Mouse (Mus musculus) liver, embryonic 13.5 days (tissue): ENCODE results near the gene Mfap3. TPM values are rescaled to one million over a fixed set of nuclear protein-coding genes. Genes with fewer than 3 reads are reported as not detected.

Experiments
- ATAC-seq: fragments of 200-750 bp; cut with Nextera tagmentation; 2 replicates; pipeline ENCODE4 v1.8.0; 2017; ENCODE audit warnings: low read depth, mild to moderate bottlenecking, moderate number of reproducible peaks, moderate library complexity
- DNase-seq: peaks from one replicate; pipeline ENCODE4 v3.0.0; 2022
- H3K27ac ChIP-seq: fragments of 300-500 bp; sonication (generic); 2 replicates; pipeline ENCODE4 v1.5.1; 2015; ENCODE audit warnings: moderate library complexity, mild to moderate bottlenecking, inconsistent platforms
- H3K27me3 ChIP-seq: fragments of 300-500 bp; sonication (generic); 2 replicates; pipeline ENCODE4 v1.6.1; 2015; ENCODE audit warnings: mild to moderate bottlenecking, inconsistent platforms
- H3K36me3 ChIP-seq: fragments of 300-500 bp; sonication (generic); 2 replicates; pipeline ENCODE4 v1.6.1; 2015; ENCODE audit warnings: mild to moderate bottlenecking, inconsistent platforms
- H3K4me1 ChIP-seq: fragments of 300-500 bp; sonication (generic); replicated peaks from 2 replicates; pipeline ENCODE4 v1.6.1; 2015; ENCODE audit warnings: inconsistent platforms
- H3K4me2 ChIP-seq: fragments of 300-500 bp; sonication (generic); 2 replicates; pipeline ENCODE4 v1.6.1; 2015; ENCODE audit warnings: inconsistent platforms, mild to moderate bottlenecking, moderate library complexity
- H3K4me3 ChIP-seq: fragments of 300-500 bp; sonication (generic); replicated peaks from 2 replicates; pipeline ENCODE4 v1.5.1; 2015; ENCODE audit warnings: mild to moderate bottlenecking, inconsistent platforms
- H3K9ac ChIP-seq: fragments of 300-500 bp; sonication (generic); 2 replicates; pipeline ENCODE4 v1.6.1; 2015; ENCODE audit warnings: mild to moderate bottlenecking, inconsistent platforms
- H3K9me3 ChIP-seq: fragments of 300-500 bp; sonication (generic); replicated peaks from 2 replicates; pipeline ENCODE4 v1.6.1; 2016; ENCODE audit warnings: inconsistent platforms
- WGBS: fragments of 180-500 bp; shearing (Covaris S2); methylation state at CpG from one replicate; pipeline ENCODE4 v1.1.7; 2015; ENCODE audit not compliant: insufficient replicate concordance; 5-methylcytosine and 5-hydroxymethylcytosine counted together
- polyA plus RNA-seq: library from polyadenylated mRNA; unstranded; fragments of >200 nt; fragmentation: Nextera tagmentation; extraction: Ambion mirVana; gene quantifications from 2 replicates; pipeline ENCODE4 v1.2.1, GENCODE M21; 2015

Gene Mfap3
- 13.2 and 17.6 TPM in 2 replicates for polyA plus RNA-seq

GRCm38 (mm10) chr11:57518091-57518750 lies at the start of gene Mfap3, which contains the start of gene Fam114a2:
Gene Mfap3, plus strand, starts transcription at chr11:57518664.
Gene Fam114a2, minus strand, starts transcription at chr11:57518617.
- H3K4me1 ChIP-seq = peaks cover 24% of the 10 kb centered on the region
- peak within 1 kb of the TSS; percentile 80 for H3K4me2 ChIP-seq
- ATAC-seq = peak; percentile 96
- H3K27me3 ChIP-seq = no peaks in the 10 kb centered on the region
- H3K4me3 ChIP-seq = peak within 1 kb of the TSS; percentile 95
- H3K9ac ChIP-seq = peak within 1 kb of the TSS; percentile 90
- H3K36me3 ChIP-seq = peaks cover 4% of the 10 kb centered on the region; the same call in 1 of the 2 replicates
- WGBS = under 1% methylated on average over 56 of the region's 59 CpGs
- H3K27ac ChIP-seq = peak within 1 kb of the TSS; percentile 72
- DNase-seq = peak; percentile 89
- H3K9me3 ChIP-seq = no peaks in the 10 kb centered on the region

DNA sequence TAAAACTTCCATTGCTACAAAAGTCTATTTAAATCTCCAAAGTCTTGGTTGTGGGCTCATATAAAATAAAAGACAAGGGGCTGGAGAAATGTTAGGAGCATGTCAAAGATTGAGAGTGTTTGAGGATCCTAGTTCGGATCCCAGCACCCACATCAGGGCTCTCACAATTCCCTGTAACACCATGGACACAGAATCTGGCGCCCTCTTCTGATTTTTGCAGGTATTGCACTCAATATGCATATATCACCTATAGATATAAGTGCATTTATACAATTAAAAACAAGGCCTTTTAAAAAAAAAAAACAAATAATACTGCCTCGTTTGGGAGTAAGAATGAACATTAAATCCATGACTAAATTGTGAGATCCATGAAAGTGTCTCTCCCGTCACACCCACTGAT lies 49.8 kb upstream of the Mfap3 start:
- no peak for ATAC-seq
- Histone ChIP-seq H3K27me3 (no peaks in the 10 kb centered on the region), H3K4me2 (no peak overlapping the region), H3K9ac (no peak overlapping the region), H3K36me3 (no peaks in the 10 kb centered on the region), H3K4me3 (no peak overlapping the region), H3K4me1 (0 out of 2 replicates have a peak, but pooled peaks cover 4% of the 10 kb centered on the region), H3K9me3 (no peaks in the 10 kb centered on the region), H3K27ac (no peak overlapping the region)
- DNase-seq = no peak
- WGBS = 50% methylated on average over 4 of the region's 4 CpGs

DNA sequence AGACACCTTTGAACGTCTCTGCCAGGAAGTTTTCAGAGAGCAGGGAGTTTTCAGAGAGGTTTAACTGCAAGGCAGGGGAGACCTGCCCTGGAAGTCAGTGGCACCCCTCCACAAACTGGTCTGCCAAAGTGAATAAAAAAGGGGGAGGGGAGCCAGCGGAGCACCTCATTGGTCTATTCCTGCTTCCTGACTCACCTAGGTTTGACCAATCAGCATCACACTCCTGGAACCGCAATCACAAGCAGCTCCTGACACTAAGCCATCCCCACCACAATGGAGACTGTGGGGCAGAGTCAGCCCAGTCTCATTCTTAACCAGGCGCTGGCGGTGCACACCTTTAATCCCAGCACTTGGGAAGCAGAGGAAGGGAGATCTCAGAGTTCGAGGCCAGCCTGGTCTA lies 48.4 kb upstream of the Mfap3 start:
- Histone ChIP-seq H3K27me3 (no peaks in the 10 kb centered on the region), H3K36me3 (no peaks in the 10 kb centered on the region), H3K9me3 (no peaks in the 10 kb centered on the region), H3K9ac (no peak overlapping the region), H3K4me1 (0 out of 2 replicates have a peak, but pooled peaks cover 4% of the 10 kb centered on the region), H3K4me2 (no peak overlapping the region), H3K27ac (no peak overlapping the region), H3K4me3 (no peak overlapping the region)
- ATAC-seq (no peak), DNase-seq (no peak)
- 36% methylated on average over 6 of the region's 6 CpGs for WGBS

DNA sequence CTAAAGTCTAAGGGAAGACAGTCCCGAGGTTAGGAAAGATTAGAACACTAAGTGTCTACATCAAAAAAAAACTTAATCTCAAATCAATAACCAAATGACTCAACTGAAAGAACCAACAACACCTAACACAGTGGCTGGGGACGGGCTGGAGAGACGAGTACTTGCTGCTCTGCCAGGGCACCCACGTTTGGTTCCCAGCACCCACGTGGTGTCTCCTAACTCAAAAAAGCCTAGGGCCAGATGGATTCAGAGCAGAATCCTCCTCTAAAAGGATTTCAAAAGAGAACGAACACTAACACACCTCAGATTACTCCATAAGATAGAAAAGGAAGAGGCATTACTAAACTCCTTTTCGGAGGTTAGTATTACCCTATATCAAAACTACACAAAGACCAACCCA lies 47.5 kb upstream of the Mfap3 start:
- 0 out of 2 replicates have a peak, but pooled peaks cover 4% of the 10 kb centered on the region for H3K4me1 ChIP-seq
- ATAC-seq (no peak), DNase-seq (no peak)
- no peaks in the 10 kb centered on the region for H3K27me3 ChIP-seq
- H3K4me3 ChIP-seq = no peak overlapping the region
- no peak overlapping the region for H3K27ac ChIP-seq
- H3K4me2 ChIP-seq = no peak overlapping the region
- H3K9ac ChIP-seq = no peak overlapping the region
- H3K36me3 ChIP-seq = no peaks in the 10 kb centered on the region
- no peaks in the 10 kb centered on the region for H3K9me3 ChIP-seq
- 60% methylated on average over 7 of the region's 7 CpGs for WGBS

GRCm38 (mm10) chr11:57474296-57474941 lies 44.0 kb upstream of the Mfap3 start:
- DNase-seq = no peak
- H3K36me3 ChIP-seq = no peaks in the 10 kb centered on the region
- no peak overlapping the region for H3K9ac ChIP-seq
- no peaks in the 10 kb centered on the region for H3K9me3 ChIP-seq
- no peak overlapping the region for H3K27ac ChIP-seq
- no peak overlapping the region for H3K4me2 ChIP-seq
- 58% methylated on average over 6 of the region's 6 CpGs for WGBS
- no peak for ATAC-seq
- H3K4me1 ChIP-seq = no peaks in the 10 kb centered on the region
- H3K27me3 ChIP-seq = no peaks in the 10 kb centered on the region
- H3K4me3 ChIP-seq = no peak overlapping the region

- Histone ChIP-seq H3K9me3 (no peaks in the 10 kb centered on the region), H3K4me2 (no peak overlapping the region), H3K4me1 (no peaks in the 10 kb centered on the region), H3K9ac (no peak overlapping the region), H3K27ac (no peak overlapping the region), H3K27me3 (no peaks in the 10 kb centered on the region), H3K36me3 (no peaks in the 10 kb centered on the region), H3K4me3 (no peak overlapping the region)
- ATAC-seq (no peak), DNase-seq (no peak)
- WGBS = 36% methylated on average over 6 of the region's 6 CpGs
These were observed 43.3 kb upstream of the Mfap3 start for GRCm38 (mm10) chr11:57475119-57475518.

DNA sequence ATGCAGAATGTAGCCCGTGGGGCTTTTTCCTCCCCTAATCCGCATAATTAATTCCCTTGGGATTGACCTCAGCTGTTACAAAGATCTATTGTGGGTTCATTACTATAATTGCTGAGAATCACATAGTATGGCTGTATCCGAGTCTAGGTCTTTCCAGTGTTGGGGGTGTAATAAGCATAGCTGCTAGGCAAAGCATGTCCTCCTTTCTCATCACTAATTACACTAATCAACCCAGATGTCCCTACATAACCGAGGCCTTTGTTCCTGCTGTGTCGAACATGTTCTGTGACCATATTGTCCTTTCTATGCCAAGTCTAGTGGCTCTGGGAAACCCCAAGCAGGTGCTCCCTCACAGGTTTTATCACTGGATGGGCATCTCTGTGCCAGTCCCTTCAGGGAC lies 40.4 kb upstream of the Mfap3 start:
- 77% methylated on average over 5 of the region's 5 CpGs for WGBS
- Histone ChIP-seq H3K27me3 (no peaks in the 10 kb centered on the region), H3K9ac (no peak overlapping the region), H3K27ac (no peak overlapping the region), H3K4me2 (no peak overlapping the region), H3K4me3 (no peak overlapping the region), H3K4me1 (no peaks in the 10 kb centered on the region), H3K9me3 (no peaks in the 10 kb centered on the region), H3K36me3 (peaks cover 19% of the 10 kb centered on the region)
- ATAC-seq (no peak), DNase-seq (no peak)

- Histone ChIP-seq H3K27ac (no peak overlapping the region), H3K36me3 (peaks cover 73% of the 10 kb centered on the region), H3K9me3 (no peaks in the 10 kb centered on the region), H3K27me3 (no peaks in the 10 kb centered on the region), H3K4me1 (0 out of 2 replicates have a peak, but pooled peaks cover 3% of the 10 kb centered on the region), H3K9ac (no peak overlapping the region), H3K4me3 (no peak overlapping the region), H3K4me2 (no peak overlapping the region)
- ATAC-seq (no peak), DNase-seq (no peak)
- 77% methylated on average over 5 of the region's 5 CpGs for WGBS
These were observed 30.0 kb upstream of the Mfap3 start for GRCm38 (mm10) chr11:57488436-57488835.

DNA sequence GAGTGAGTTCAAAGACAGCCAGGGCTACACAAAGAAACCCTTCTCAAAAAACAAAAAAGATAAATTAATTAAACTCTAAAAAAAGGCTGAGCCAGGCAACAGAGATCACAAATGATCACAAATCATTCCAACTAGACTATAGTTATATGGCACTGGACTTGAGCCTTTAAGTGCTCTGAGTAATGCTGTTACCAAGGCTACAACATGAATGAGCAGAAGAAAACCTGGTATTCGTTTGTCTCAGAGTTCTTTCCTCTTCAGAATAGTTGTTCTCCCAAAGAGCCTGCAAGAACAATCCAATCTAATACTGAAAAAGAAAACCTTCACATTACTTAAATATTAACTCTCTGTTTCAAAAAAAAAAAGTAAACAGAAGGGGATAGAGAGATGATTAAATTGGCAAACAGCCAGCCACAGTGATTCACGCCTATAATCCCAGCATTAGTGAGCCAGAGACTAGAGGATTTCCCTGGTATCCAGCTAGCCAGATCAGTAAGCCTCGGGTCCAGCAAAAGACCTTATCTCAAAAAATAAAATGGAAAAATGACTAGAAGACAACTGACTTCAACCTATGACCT lies 21.9 kb upstream of the Mfap3 start:
- peaks cover 6% of the 10 kb centered on the region for H3K4me1 ChIP-seq
- no peaks in the 10 kb centered on the region for H3K9me3 ChIP-seq
- no peak overlapping the region for H3K4me3 ChIP-seq
- H3K9ac ChIP-seq = no peak overlapping the region
- H3K27me3 ChIP-seq = no peaks in the 10 kb centered on the region
- 65% methylated on average over 3 of the region's 3 CpGs for WGBS
- no peak overlapping the region for H3K4me2 ChIP-seq
- DNase-seq (no peak), ATAC-seq (no peak)
- H3K27ac ChIP-seq = no peak overlapping the region
- H3K36me3 ChIP-seq = peaks cover 78% of the 10 kb centered on the region

- Histone ChIP-seq H3K36me3 (peaks cover 67% of the 10 kb centered on the region), H3K27ac (no peak overlapping the region), H3K27me3 (no peaks in the 10 kb centered on the region), H3K9ac (no peak overlapping the region), H3K9me3 (no peaks in the 10 kb centered on the region), H3K4me1 (peaks cover 16% of the 10 kb centered on the region), H3K4me2 (no peak overlapping the region), H3K4me3 (no peak overlapping the region)
- WGBS = 77% methylated on average over 3 of the region's 3 CpGs
- ATAC-seq = no peak
- no peak for DNase-seq
These were observed 20.8 kb upstream of the Mfap3 start for GRCm38 (mm10) chr11:57497701-57498100.

DNA sequence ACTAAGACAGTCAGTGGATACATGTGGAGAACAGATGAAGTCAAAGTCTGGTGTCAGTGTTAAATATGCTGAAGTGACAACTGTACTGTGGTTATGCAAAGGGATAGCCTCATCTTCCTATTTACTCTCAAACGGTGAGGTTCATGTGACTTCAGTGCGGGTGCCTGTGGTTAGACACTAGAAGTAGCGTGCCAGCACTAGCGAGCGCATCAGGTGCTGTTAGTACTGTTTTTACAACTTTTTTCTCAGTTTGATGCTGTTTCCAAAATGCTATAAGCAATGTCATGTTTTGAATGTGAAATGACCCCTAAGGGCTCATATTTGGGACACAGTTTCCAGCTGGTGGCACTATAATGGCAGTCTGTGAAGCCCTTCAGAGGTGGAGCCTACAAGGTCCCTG lies 20.2 kb upstream of the Mfap3 start:
- Histone ChIP-seq H3K4me1 (peaks cover 13% of the 10 kb centered on the region), H3K36me3 (peaks cover 62% of the 10 kb centered on the region), H3K9me3 (no peaks in the 10 kb centered on the region), H3K4me3 (no peak overlapping the region), H3K27me3 (no peaks in the 10 kb centered on the region), H3K27ac (no peak overlapping the region), H3K4me2 (no peak overlapping the region), H3K9ac (no peak overlapping the region)
- DNase-seq (no peak), ATAC-seq (no peak)
- WGBS = 85% methylated on average over 5 of the region's 5 CpGs
